Mouse (Mus musculus): Measurements from ENCODE around the gene Gm10337. TPM values are rescaled to one million over a fixed set of nuclear protein-coding genes. Genes with fewer than 3 reads are reported as not detected.

Gene Gm10337
- total RNA-seq, 2 experiments from 2014 or later, result 3.8 TPM; not detected in 1

DNA sequence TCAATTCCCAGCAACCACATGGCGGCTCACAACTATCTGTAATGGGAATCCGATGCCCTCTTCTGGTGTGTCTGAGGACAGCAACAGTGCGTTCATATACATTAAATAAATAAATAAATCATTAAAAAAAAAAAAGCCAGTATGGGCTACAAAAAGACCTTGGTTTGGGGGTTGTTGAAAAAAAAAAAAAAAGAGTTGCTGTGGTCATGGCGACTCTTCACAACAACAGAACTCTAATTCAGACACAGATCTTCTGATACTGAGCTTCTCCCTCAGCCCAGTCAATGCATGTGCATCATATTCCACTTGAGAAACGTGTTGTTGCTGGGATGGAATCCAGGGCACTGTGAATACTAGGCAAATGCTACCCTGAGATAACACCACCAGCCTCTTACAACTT is 49.1 kb downstream of the Gm10337 start:
- no peak for DNase-seq

Other genes with a start within 250 kb of the Gm10337 start
- gene Rarg, start 246.2 kb upstream of the Gm10337 start, total RNA-seq (2021), result 1 to 10 TPM; 9.3 to 9.8 TPM
- not detected for gene Gm9918, start 233.2 kb upstream of the Gm10337 start, total RNA-seq (2021)
- 10 to 100 TPM; 12.1 to 14.1 TPM for gene Mfsd5, start 224.3 kb upstream of the Gm10337 start, total RNA-seq (2021)
- 1 to 10 TPM in 1 of 2 experiments, under 1 TPM in 1; 0.51 to 1.4 TPM for gene Espl1, start 207.5 kb upstream of the Gm10337 start, total RNA-seq (2021)
- gene Pfdn5, start 177.6 kb upstream of the Gm10337 start, total RNA-seq (2021), result 100 to 1,000 TPM; 189 to 204 TPM
- gene Myg1, start 172.0 kb upstream of the Gm10337 start, total RNA-seq (2021), result 10 to 100 TPM; 14.0 to 16.2 TPM
- gene Aaas, start 153.0 kb upstream of the Gm10337 start, total RNA-seq (2021), result 1 to 10 TPM; 6.0 to 7.5 TPM
- not detected for gene Sp7, start 136.5 kb upstream of the Gm10337 start, total RNA-seq (2021)
- 10 to 100 TPM; 15.9 to 20.9 TPM for gene Sp1, start 97.6 kb upstream of the Gm10337 start, total RNA-seq (2021)
- 1 to 10 TPM; 2.8 to 6.3 TPM for gene Amhr2, start 58.4 kb upstream of the Gm10337 start, total RNA-seq (2021)
- gene Prr13, start 44.7 kb upstream of the Gm10337 start, total RNA-seq (2021), result 10 to 100 TPM; 12.9 to 13.2 TPM
- gene Pcbp2, start 33.2 kb upstream of the Gm10337 start, total RNA-seq (2021), result 100 to 1,000 TPM; 409 to 410 TPM
- 1 to 10 TPM; 1.7 to 1.8 TPM for gene Map3k12, start 13.3 kb downstream of the Gm10337 start, total RNA-seq (2021)
- 10 to 100 TPM; 31.9 to 34.6 TPM for gene Tarbp2, start 14.5 kb downstream of the Gm10337 start, total RNA-seq (2021)
- gene Npff, start 21.2 kb downstream of the Gm10337 start, total RNA-seq (2021), result 1 to 10 TPM; 1.3 to 1.8 TPM
- gene Gm28047, start 121.3 kb downstream of the Gm10337 start, total RNA-seq (2021), result 1 to 10 TPM in 1 of 2 experiments, not detected in 1; 1.0 TPM
- 10 to 100 TPM; 41.6 to 51.6 TPM for gene Atf7, start 121.7 kb downstream of the Gm10337 start, total RNA-seq (2021)
- 10 to 100 TPM; 28.6 to 29.3 TPM for gene Atp5g2, start 168.6 kb downstream of the Gm10337 start, total RNA-seq (2021)
- gene Calcoco1, start 218.5 kb downstream of the Gm10337 start, total RNA-seq (2021), result 10 to 100 TPM; 58.1 to 58.3 TPM